Mouse (Mus musculus): ENCODE measurements around the gene Cggbp1.

DNA sequence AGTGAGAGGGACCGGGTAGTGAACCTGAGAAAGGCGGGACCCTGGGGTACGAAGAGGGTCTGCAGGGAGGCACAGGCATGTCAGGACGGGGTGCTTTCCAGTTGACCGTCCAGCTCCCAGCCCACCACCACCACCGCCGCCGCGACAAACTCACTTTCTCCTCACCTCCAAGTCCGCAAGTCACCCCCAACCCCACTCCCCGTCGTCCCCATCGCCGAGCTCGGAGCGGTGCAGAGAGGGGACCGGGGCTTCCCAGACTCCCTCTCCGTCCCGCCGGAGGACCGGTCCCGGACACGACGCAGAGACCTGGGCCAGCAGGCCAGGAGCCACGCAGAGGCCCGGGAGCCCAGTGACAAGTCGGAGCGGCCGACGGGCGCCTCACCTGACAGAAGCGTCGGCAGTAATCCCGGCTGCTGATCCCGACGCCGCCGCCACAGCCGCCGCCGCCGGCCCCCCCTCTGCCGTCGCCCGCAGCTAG is 672 bp upstream of the Cggbp1 start:
- no peak for TF ChIP-seq CTCF (IDR thresholded peaks at IDR 0.05; ENCODE audit: insufficient read depth, low read depth, low read length)
- no peak for TF ChIP-seq POLR2A (IDR thresholded peaks at IDR 0.05; ENCODE audit: insufficient read depth, low read depth, low read length)

Data from olfactory bulb, adult 2 months (tissue).